Mouse (Mus musculus) frontal cortex, postnatal 36 days (tissue): ENCODE measurements at regions not wholly inside any gene's neighbourhood (a gene's known extent, or its start where the extent isn't known, plus 50 kb on each side); places are given as distances from the start of the nearest gene placed in this dataset.

Experiments used
- DNase-seq, 2 experiments: peaks; one replicate each; pipeline ENCODE4 v3.0.0; 2022; ENCODE audit warnings: low spot score in 2 of 2

GRCm38 (mm10) chr12:88530450-88531143, 170.2 kb downstream of the Adck1 start:
- no peak for DNase-seq

GRCm38 (mm10) chr12:88532261-88532973, 172.1 kb downstream of the Adck1 start:
- peak in 1 of 2 experiments; percentile 9 for DNase-seq

GRCm38 (mm10) chr12:88551856-88552255, 170.8 kb upstream of the Nrxn3 start:
- DNase-seq = peak in 1 of 2 experiments; percentile 51

- DNase-seq = peak in 1 of 2 experiments; percentile 8
These were observed 167.2 kb upstream of the Nrxn3 start for GRCm38 (mm10) chr12:88555475-88555874.

- DNase-seq = no peak
These were observed 164.6 kb upstream of the Nrxn3 start for GRCm38 (mm10) chr12:88558036-88558435.

GRCm38 (mm10) chr12:88579974-88580373, 142.7 kb upstream of the Nrxn3 start:
- DNase-seq = peak; percentile 11 to 26

GRCm38 (mm10) chr12:88605939-88606338, 116.7 kb upstream of the Nrxn3 start:
- DNase-seq = no peak

- no peak for DNase-seq
These were observed 102.6 kb upstream of the Nrxn3 start for GRCm38 (mm10) chr12:88620084-88620483.

GRCm38 (mm10) chr12:88644281-88644680, 78.4 kb upstream of the Nrxn3 start:
- no peak for DNase-seq

- no peak for DNase-seq
These were observed 70.5 kb upstream of the Nrxn3 start for GRCm38 (mm10) chr12:88652001-88652719.
